Mouse (Mus musculus) MEL (cell line): ENCODE measurements around the gene Hdac1.

ENCODE experiments used
- BHLHE40 ChIP-seq: IDR thresholded peaks from 2 replicates; pipeline ENCODE4 v1.6.1; 2012; ENCODE audit warnings: low read depth, mild to moderate bottlenecking, inconsistent platforms, low read length, improper control_type of control experiment, borderline replicate concordance
- CHD1 ChIP-seq: IDR thresholded peaks from 2 replicates; pipeline ENCODE4 v1.6.1; 2012; ENCODE audit warnings: low read depth, mild to moderate bottlenecking, inconsistent platforms, low read length, improper control_type of control experiment
- CTCF ChIP-seq, 3 experiments: IDR thresholded peaks in 2 of 3; conservative IDR thresholded peaks in 1 of 3; 2 replicates each; pipeline ENCODE4 v1.5.1; 2011 to 2012; ENCODE audit warnings: low read length in 3 of 3, low read depth in 2 of 3, mild to moderate bottlenecking in 2 of 3, improper control_type of control experiment in 1 of 3, inconsistent platforms in 1 of 3, mixed read lengths in 1 of 3, moderate library complexity in 1 of 3; ENCODE audit not compliant: control insufficient read depth in 1 of 3, insufficient read depth in 1 of 3, poor library complexity in 1 of 3, severe bottlenecking in 1 of 3
- EP300 ChIP-seq, 2 experiments: IDR thresholded peaks; 2 replicates each; pipeline ENCODE4 v1.6.1; 2011; ENCODE audit warnings: improper control_type of control experiment in 2 of 2, low read length in 2 of 2, low read depth in 1 of 2, mild to moderate bottlenecking in 1 of 2
- POLR2A ChIP-seq, 2 experiments: IDR thresholded peaks; 2 replicates each; pipeline ENCODE4 v1.6.1; 2011 to 2012; ENCODE audit warnings: low read length in 2 of 2, mild to moderate bottlenecking in 2 of 2, control low read depth in 1 of 2, improper control_type of control experiment in 1 of 2, low read depth in 1 of 2, moderate library complexity in 1 of 2; ENCODE audit not compliant: control insufficient read depth in 1 of 2, insufficient read depth in 1 of 2, poor library complexity in 1 of 2
- POLR2AphosphoS2 ChIP-seq: IDR thresholded peaks from 2 replicates; pipeline ENCODE4 v1.6.1; 2011; ENCODE audit warnings: low read length, improper control_type of control experiment
- RAD21 ChIP-seq: IDR thresholded peaks from 2 replicates; pipeline ENCODE4 v1.6.1; 2011; ENCODE audit warnings: mild to moderate bottlenecking, low read depth, low read length, improper control_type of control experiment
- TBP ChIP-seq: IDR thresholded peaks from 2 replicates; pipeline ENCODE4 v1.8.0; 2011; ENCODE audit warnings: low read depth, low read length, improper control_type of control experiment
- TCF12 ChIP-seq: IDR thresholded peaks from 2 replicates; pipeline ENCODE4 v1.6.1; 2014; ENCODE audit warnings: low read depth, mild to moderate bottlenecking, inconsistent platforms, low read length, improper control_type of control experiment, moderate library complexity

DNA sequence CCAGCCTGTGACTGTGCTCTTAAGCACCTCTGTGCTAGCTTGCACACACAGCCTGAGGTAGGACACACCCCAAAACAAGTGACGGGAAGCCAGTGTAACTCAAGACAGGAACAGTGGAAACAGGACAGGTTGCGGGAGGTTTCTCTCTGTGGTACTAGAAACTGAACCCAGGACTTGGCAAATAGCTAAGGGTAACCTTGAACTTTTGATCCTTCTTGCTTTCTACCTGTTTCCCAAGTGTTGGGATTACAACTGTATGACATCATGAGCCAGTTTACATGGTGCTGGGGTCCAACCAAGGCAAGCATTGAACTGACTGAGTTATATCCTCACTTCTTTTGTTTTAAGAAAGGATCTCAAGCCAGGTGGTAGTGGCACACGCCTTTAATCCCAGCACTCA, 62.6 kb downstream of the Hdac1 start:
- TF ChIP-seq CTCF (IDR thresholded peaks at IDR 0.05 in 2 of 3, conservative IDR thresholded peaks at IDR 0.05 in 1 of 3; ENCODE audit: control insufficient read depth in 1 of 3, insufficient read depth in 1 of 3, low read depth in 2 of 3, low read length in 3 of 3, poor library complexity in 1 of 3, severe bottlenecking in 1 of 3) (no peak), TCF12 (no peak), TBP (no peak), POLR2AphosphoS2 (no peak), RAD21 (no peak), CHD1 (no peak), POLR2A (IDR thresholded peaks at IDR 0.05; ENCODE audit: control insufficient read depth in 1 of 2, insufficient read depth in 1 of 2, low read depth in 1 of 2, low read length in 2 of 2, poor library complexity in 1 of 2) (no peak), BHLHE40 (no peak), EP300 (IDR thresholded peaks at IDR 0.05; ENCODE audit: low read depth in 1 of 2, low read length in 2 of 2) (no peak)
